Comparison of ENCODE assay signal across 11 mouse cellular contexts in the genomic region with DNA sequence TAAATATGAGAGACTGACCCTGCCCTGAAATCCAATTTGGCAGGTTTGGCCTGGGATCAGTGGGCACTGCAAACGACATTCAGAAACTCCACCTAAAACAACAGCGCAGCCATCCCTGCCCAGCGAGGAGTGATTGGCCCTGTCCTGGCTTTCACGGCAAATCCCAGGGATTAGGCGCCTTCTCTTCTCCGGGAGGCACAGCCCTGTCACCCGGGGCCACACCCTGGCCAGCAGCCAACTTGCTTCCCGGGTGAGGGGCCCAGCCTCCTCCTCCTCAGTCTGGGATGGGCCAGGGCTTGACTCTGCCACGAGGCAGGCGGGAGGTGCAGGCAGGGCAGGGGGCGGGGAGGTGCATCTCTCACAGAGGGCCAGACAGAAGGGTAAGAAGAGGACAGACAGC.
A peak's percentile ranks its signal among the peaks of the same experiment; 100 is the strongest.
DNase-seq lines count a peak whose midpoint lies in the region.
"Had no signal": no experiment of that assay in that cellular context is flagged by ENCODE, and none has a peak within 500 bp of the region (broad histone marks: within the 10 kb centered on the region; RNA-seq: fewer than 3 reads in every experiment).

No protein-coding gene starts in this region.

- peak; percentile 26 for DNase-seq in gastrocnemius, postnatal 10 days
- DNase-seq in gastrocnemius, postnatal 14 days, result no peak
- peak; percentile 36 for DNase-seq in left cerebral cortex, postnatal 4 days
- DNase-seq in left cerebral cortex, postnatal 36 days (ENCODE audit: low spot score in 2 of 2), result no peak
- DNase-seq in urinary bladder, postnatal 25 days (ENCODE audit: low spot score), result peak; percentile 53
- DNase-seq in urinary bladder, adult 2 months (ENCODE audit: low spot score), result no peak
- DNase-seq in ovary, postnatal 36 days (ENCODE audit: low spot score), result no peak
- no peak for DNase-seq in layer of hippocampus, postnatal 36 days
- DNase-seq: heart, adult 2 months; layer of hippocampus, adult 9-11 months; right cerebral cortex, adult 18-20 months had no signal

- intact Hi-C loops in gastrocnemius, postnatal 14 days (cut with DNase I; ENCODE audit: low total_unique reads), result no loop called here
- intact Hi-C loops in left cerebral cortex, postnatal 4 days (cut with DNase I), result no loop called here
- intact Hi-C loops in left cerebral cortex, postnatal 36 days (cut with DNase I), result no loop called here

Comparison
In these comparisons a context has a peak if more than half of its experiments do, and no peak if none do; other contexts are left out.
1. DNase-seq: peak in gastrocnemius, postnatal 10 days (single experiment), left cerebral cortex, postnatal 4 days (single experiment) and urinary bladder, postnatal 25 days (single experiment); none in gastrocnemius, postnatal 14 days (single experiment), left cerebral cortex, postnatal 36 days (0 of 2), urinary bladder, adult 2 months (single experiment), ovary, postnatal 36 days (single experiment) and layer of hippocampus, postnatal 36 days (0 of 2).